Mouse (Mus musculus): Measurements from ENCODE around the gene Slc38a4. TPM values are rescaled to one million over a fixed set of nuclear protein-coding genes. Genes with fewer than 3 reads are reported as not detected.

Gene Slc38a4
- polyA plus RNA-seq, 1 experiment from 2014 or later: 159 TPM

- peaks cover 57% of the 10 kb centered on the region for H3K36me3 ChIP-seq
- 0 out of 2 replicates have a peak, but pooled peaks cover 6% of the 10 kb centered on the region for H3K4me1 ChIP-seq (replicated peaks)
Observed at GRCm38 (mm10) chr15:97015036-97015596, 40.6 kb downstream of the Slc38a4 start.

GRCm38 (mm10) chr15:97011599-97012372 is 44.0 kb downstream of the Slc38a4 start:
- no peak overlapping the region for H3K9ac ChIP-seq
- no peaks in the 10 kb centered on the region for H3K27me3 ChIP-seq (replicated peaks)
- no peaks in the 10 kb centered on the region for H3K9me3 ChIP-seq (replicated peaks)
- ATAC-seq (ENCODE audit: insufficient number of reproducible peaks, low FRiP score): no peak
- peaks cover 76% of the 10 kb centered on the region for H3K36me3 ChIP-seq
- H3K4me3 ChIP-seq: no peak overlapping the region
- WGBS: 72% methylated on average over 14 of the region's 14 CpGs
- H3K27ac ChIP-seq (ENCODE audit: poor library complexity, severe bottlenecking): no peak overlapping the region
- no peak overlapping the region for H3K4me2 ChIP-seq
- H3K4me1 ChIP-seq (replicated peaks): peaks cover 13% of the 10 kb centered on the region; the same call in 1 of the 2 replicates

More at GRCm38 (mm10) chr15:97015036-97015596, 40.6 kb downstream of the Slc38a4 start:
- no peak overlapping the region for H3K4me2 ChIP-seq
- H3K9ac ChIP-seq: no peak overlapping the region
- 85% methylated on average over 12 of the region's 12 CpGs for WGBS
- no peaks in the 10 kb centered on the region for H3K9me3 ChIP-seq (replicated peaks)
- no peaks in the 10 kb centered on the region for H3K27me3 ChIP-seq (replicated peaks)
- no peak for ATAC-seq (ENCODE audit: insufficient number of reproducible peaks, low FRiP score)
- H3K27ac ChIP-seq (ENCODE audit: poor library complexity, severe bottlenecking): peak overlapping the region; percentile 1; the same call in 1 of the 2 replicates
- H3K4me3 ChIP-seq: no peak overlapping the region

- Histone ChIP-seq H3K27ac (ENCODE audit: poor library complexity, severe bottlenecking) (no peak overlapping the region), H3K4me1 (replicated peaks) (peaks cover 22% of the 10 kb centered on the region), H3K4me2 (no peak overlapping the region), H3K4me3 (no peak overlapping the region), H3K27me3 (replicated peaks) (no peaks in the 10 kb centered on the region), H3K9ac (no peak overlapping the region), H3K9me3 (replicated peaks) (no peaks in the 10 kb centered on the region), H3K36me3 (peaks cover 75% of the 10 kb centered on the region)
- ATAC-seq (ENCODE audit: insufficient number of reproducible peaks, low FRiP score): no peak
- 72% methylated on average over 3 of the region's 3 CpGs for WGBS
Observed at GRCm38 (mm10) chr15:97009271-97009670, 46.5 kb downstream of the Slc38a4 start.

GRCm38 (mm10) chr15:97005631-97006234 is 50.0 kb downstream of the Slc38a4 start:
- Histone ChIP-seq H3K9me3 (replicated peaks) (no peaks in the 10 kb centered on the region), H3K27me3 (replicated peaks) (no peaks in the 10 kb centered on the region), H3K4me1 (replicated peaks) (peaks cover 56% of the 10 kb centered on the region), H3K4me2 (no peak overlapping the region), H3K4me3 (no peak overlapping the region), H3K27ac (ENCODE audit: poor library complexity, severe bottlenecking) (no peak overlapping the region), H3K36me3 (peaks cover 55% of the 10 kb centered on the region), H3K9ac (no peak overlapping the region)
- no peak for ATAC-seq (ENCODE audit: insufficient number of reproducible peaks, low FRiP score)
- 80% methylated on average over 15 of the region's 15 CpGs for WGBS

GRCm38 (mm10) chr15:97004525-97004867 is 51.3 kb downstream of the Slc38a4 start:
- Histone ChIP-seq H3K4me1 (replicated peaks) (peaks cover 62% of the 10 kb centered on the region), H3K27ac (ENCODE audit: poor library complexity, severe bottlenecking) (peak overlapping the region; percentile 92), H3K9ac (0 out of 2 replicates have a peak overlapping the region, but pooled peaks have one; percentile 58), H3K9me3 (replicated peaks) (no peaks in the 10 kb centered on the region), H3K27me3 (replicated peaks) (no peaks in the 10 kb centered on the region), H3K4me2 (peak overlapping the region; percentile 43; the same call in 1 of the 2 replicates), H3K4me3 (no peak overlapping the region), H3K36me3 (peaks cover 44% of the 10 kb centered on the region)
- ATAC-seq (ENCODE audit: insufficient number of reproducible peaks, low FRiP score): no peak
- 55% methylated on average over 7 of the region's 7 CpGs for WGBS

- peaks cover 58% of the 10 kb centered on the region for H3K4me1 ChIP-seq (replicated peaks)
- no peaks in the 10 kb centered on the region for H3K27me3 ChIP-seq (replicated peaks)
- peaks cover 44% of the 10 kb centered on the region for H3K36me3 ChIP-seq
- H3K4me3 ChIP-seq: no peak overlapping the region
- peak overlapping the region; percentile 92 for H3K27ac ChIP-seq (ENCODE audit: poor library complexity, severe bottlenecking)
- H3K4me2 ChIP-seq: peak overlapping the region; percentile 43
- ATAC-seq (ENCODE audit: insufficient number of reproducible peaks, low FRiP score): peak; percentile 75
- no peaks in the 10 kb centered on the region for H3K9me3 ChIP-seq (replicated peaks)
- peak overlapping the region; percentile 34; the same call in 1 of the 2 replicates for H3K9ac ChIP-seq
- 12% methylated on average over 10 of the region's 10 CpGs for WGBS
Observed at GRCm38 (mm10) chr15:97003851-97004524, 51.8 kb downstream of the Slc38a4 start.

- Histone ChIP-seq H3K4me2 (peak overlapping the region; percentile 25; the same call in 1 of the 2 replicates), H3K9me3 (replicated peaks) (no peaks in the 10 kb centered on the region), H3K9ac (peak overlapping the region; percentile 60; the same call in 1 of the 2 replicates), H3K27me3 (replicated peaks) (no peaks in the 10 kb centered on the region), H3K4me1 (replicated peaks) (peaks cover 56% of the 10 kb centered on the region), H3K36me3 (peaks cover 44% of the 10 kb centered on the region), H3K27ac (ENCODE audit: poor library complexity, severe bottlenecking) (peak overlapping the region; percentile 92), H3K4me3 (peak overlapping the region; percentile 14; the same call in 1 of the 2 replicates)
- no peak for ATAC-seq (ENCODE audit: insufficient number of reproducible peaks, low FRiP score)
- WGBS: 71% methylated on average over 6 of the region's 6 CpGs
Observed at GRCm38 (mm10) chr15:97003186-97003585, 52.6 kb downstream of the Slc38a4 start.

GRCm38 (mm10) chr15:97002752-97003151 is 53.0 kb downstream of the Slc38a4 start:
- 0 out of 2 replicates have a peak overlapping the region, but pooled peaks have one; percentile 25 for H3K4me2 ChIP-seq
- 68% methylated on average over 12 of the region's 12 CpGs for WGBS

GRCm38 (mm10) chr15:97001886-97002285 is 53.9 kb downstream of the Slc38a4 start:
- Histone ChIP-seq H3K36me3 (peaks cover 50% of the 10 kb centered on the region), H3K27me3 (replicated peaks) (no peaks in the 10 kb centered on the region), H3K27ac (ENCODE audit: poor library complexity, severe bottlenecking) (peak overlapping the region; percentile 84), H3K9me3 (replicated peaks) (no peaks in the 10 kb centered on the region), H3K4me3 (no peak overlapping the region), H3K9ac (peak overlapping the region; percentile 56; the same call in 1 of the 2 replicates), H3K4me2 (no peak overlapping the region), H3K4me1 (replicated peaks) (peaks cover 56% of the 10 kb centered on the region)
- 63% methylated on average over 7 of the region's 7 CpGs for WGBS
- no peak for ATAC-seq (ENCODE audit: insufficient number of reproducible peaks, low FRiP score)

More at GRCm38 (mm10) chr15:97002752-97003151, 53.0 kb downstream of the Slc38a4 start:
- Histone ChIP-seq H3K9me3 (replicated peaks) (no peaks in the 10 kb centered on the region), H3K27ac (ENCODE audit: poor library complexity, severe bottlenecking) (peak overlapping the region; percentile 92), H3K27me3 (replicated peaks) (no peaks in the 10 kb centered on the region), H3K36me3 (peaks cover 45% of the 10 kb centered on the region), H3K4me1 (replicated peaks) (peaks cover 56% of the 10 kb centered on the region), H3K9ac (peak overlapping the region; percentile 60; the same call in 1 of the 2 replicates), H3K4me3 (peak overlapping the region; percentile 14; the same call in 1 of the 2 replicates)
- ATAC-seq (ENCODE audit: insufficient number of reproducible peaks, low FRiP score): no peak

- no peak overlapping the region for H3K4me3 ChIP-seq
- H3K27ac ChIP-seq (ENCODE audit: poor library complexity, severe bottlenecking): peak overlapping the region; percentile 84
- no peaks in the 10 kb centered on the region for H3K27me3 ChIP-seq (replicated peaks)
- peak overlapping the region; percentile 56; the same call in 1 of the 2 replicates for H3K9ac ChIP-seq
- H3K4me2 ChIP-seq: peak overlapping the region; percentile 33; the same call in 1 of the 2 replicates
- H3K36me3 ChIP-seq: peaks cover 50% of the 10 kb centered on the region
- ATAC-seq (ENCODE audit: insufficient number of reproducible peaks, low FRiP score): no peak
- peaks cover 56% of the 10 kb centered on the region for H3K4me1 ChIP-seq (replicated peaks)
- H3K9me3 ChIP-seq (replicated peaks): no peaks in the 10 kb centered on the region
- WGBS: 48% methylated on average over 12 of the region's 12 CpGs
Observed at GRCm38 (mm10) chr15:97001416-97001815, 54.3 kb downstream of the Slc38a4 start.

Measured in heart, embryonic 12.5 days (tissue).